Mouse (Mus musculus) heart, adult 18-20 months (tissue): Measurements from ENCODE around the gene Gm5134. TPM values are rescaled to one million over a fixed set of nuclear protein-coding genes. Genes with fewer than 3 reads are reported as not detected.
"Not testable (repeated sequence)": the region's sequence is repeated elsewhere in the genome, so short reads cannot be mapped to it uniquely, and the experiment has no call there.

Experiments used
- DNase-seq, 2 experiments: peaks; one replicate each; pipeline ENCODE4 v3.0.0; 2021 to 2022; ENCODE audit warnings: mixed read lengths in 1 of 2
- total RNA-seq, 2 experiments: library from RNA; stranded (reverse); gene quantifications; 2 replicates each; pipeline ENCODE4 v1.2.3; 2021

Gene Gm5134
- total RNA-seq, 2 experiments from 2014 or later: not detected

GRCm38 (mm10) chr10:75994531-75995210 is 40.4 kb downstream of the Gm5134 start:
- not testable (repeated sequence) for DNase-seq

GRCm38 (mm10) chr10:75995463-75995862 is 41.1 kb downstream of the Gm5134 start:
- DNase-seq: no peak

GRCm38 (mm10) chr10:75996315-75996714 is 42.0 kb downstream of the Gm5134 start:
- no peak for DNase-seq

- DNase-seq: no peak
Observed at GRCm38 (mm10) chr10:76001160-76001559, 46.8 kb downstream of the Gm5134 start.

GRCm38 (mm10) chr10:76002101-76002521 is 47.8 kb downstream of the Gm5134 start:
- no peak for DNase-seq

GRCm38 (mm10) chr10:76002615-76003014 is 48.3 kb downstream of the Gm5134 start:
- DNase-seq: no peak

- no peak for DNase-seq
Observed at GRCm38 (mm10) chr10:76003221-76003620, 48.9 kb downstream of the Gm5134 start.

GRCm38 (mm10) chr10:76006385-76006784 is 52.1 kb downstream of the Gm5134 start:
- DNase-seq: no peak

GRCm38 (mm10) chr10:76009812-76010211 is 55.5 kb downstream of the Gm5134 start:
- no peak for DNase-seq

- DNase-seq: no peak
Observed at GRCm38 (mm10) chr10:76012922-76013321, 58.6 kb downstream of the Gm5134 start.

- no peak for DNase-seq
Observed at GRCm38 (mm10) chr10:76016886-76017285, 62.6 kb downstream of the Gm5134 start.

GRCm38 (mm10) chr10:76021728-76022127 is 67.4 kb downstream of the Gm5134 start:
- DNase-seq: no peak

- no peak for DNase-seq
Observed at GRCm38 (mm10) chr10:76023921-76024320, 69.6 kb downstream of the Gm5134 start.

GRCm38 (mm10) chr10:76025470-76026190 is 71.3 kb downstream of the Gm5134 start:
- no peak for DNase-seq

- no peak for DNase-seq
Observed at GRCm38 (mm10) chr10:76027127-76028015, 73.1 kb downstream of the Gm5134 start.

- no peak for DNase-seq
Observed at GRCm38 (mm10) chr10:76028016-76028366, 73.7 kb downstream of the Gm5134 start.

- DNase-seq: no peak
Observed at GRCm38 (mm10) chr10:76028396-76028795, 74.1 kb downstream of the Gm5134 start.

- no peak for DNase-seq
Observed at GRCm38 (mm10) chr10:76029276-76029675, 75.0 kb downstream of the Gm5134 start.

- no peak for DNase-seq
Observed at GRCm38 (mm10) chr10:76030496-76030895, 76.2 kb downstream of the Gm5134 start.

- no peak for DNase-seq
Observed at GRCm38 (mm10) chr10:76031511-76032401, 77.4 kb downstream of the Gm5134 start.

GRCm38 (mm10) chr10:76032402-76033118 is 78.2 kb downstream of the Gm5134 start, which contains the start of gene Zfp280b:
TSS of gene Zfp280b (plus strand) at chr10:76032650.
- peak; percentile 95 to 96 for DNase-seq
